Mouse (Mus musculus): ENCODE measurements around the gene Eif4g3. TPM values are rescaled to one million over a fixed set of nuclear protein-coding genes. Genes with fewer than 3 reads are reported as not detected.

The Eif4g3 gene
- polyA plus RNA-seq (2015; fragmentation: Nextera tagmentation; extraction: Ambion mirVana): 39.4 and 45.2 TPM in 2 replicates

GRCm38 (mm10) chr4:137992890-137993289 lies at the start of gene Eif4g3:
Eif4g3 (plus strand) TSS chr4:137993022.

GRCm38 (mm10) chr4:138216200-138216890 lies 223.5 kb downstream of the Eif4g3 start, which contains the start of gene Hp1bp3:
Hp1bp3 (plus strand) TSS chr4:138216296.

DNA sequence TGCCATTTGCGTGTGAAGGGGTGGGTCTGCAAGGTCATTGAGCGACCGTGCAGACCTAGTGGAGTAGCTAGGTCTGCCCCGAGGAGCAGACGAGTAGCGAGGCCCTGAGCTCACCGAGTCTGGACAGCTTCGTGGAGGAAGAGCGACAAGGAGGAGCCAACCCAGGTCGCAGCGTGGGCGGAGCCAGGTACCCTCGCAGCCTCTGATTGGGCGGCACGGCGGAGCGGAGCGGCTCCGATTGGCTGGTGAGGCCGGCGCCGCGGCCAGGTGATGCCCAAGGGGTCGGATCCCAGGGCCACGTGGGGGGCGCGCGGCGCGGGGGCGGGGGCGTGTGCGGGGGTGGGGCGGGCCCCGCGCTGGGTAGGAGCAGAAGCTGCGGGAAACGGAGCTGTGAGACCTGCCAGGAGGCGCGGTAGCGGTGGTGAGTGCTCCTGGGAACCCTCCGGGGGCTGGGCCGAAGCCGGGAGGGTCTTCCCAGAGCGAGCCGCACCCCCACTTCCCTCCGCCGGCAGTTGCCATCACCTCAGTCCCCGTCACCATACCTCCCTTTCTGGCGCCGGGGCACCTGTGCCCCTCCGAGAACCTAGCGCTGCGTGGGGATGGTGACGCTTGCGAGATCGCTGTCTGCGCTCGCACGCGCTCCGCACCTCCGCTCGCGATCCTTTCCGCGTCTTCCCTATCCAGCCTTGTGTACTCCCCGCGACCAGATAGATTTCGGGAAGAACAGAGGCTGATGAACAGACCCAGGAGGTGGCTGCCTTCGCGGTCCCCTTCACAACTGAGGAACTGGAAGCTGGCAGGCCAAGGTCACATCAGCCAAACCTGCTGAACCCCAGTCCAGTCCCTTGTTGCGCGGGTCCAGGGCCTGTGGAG lies 257.5 kb downstream of the Eif4g3 start, which contains the start of the genes Sh2d5 and Kif17:
Gene Sh2d5, plus strand, starts transcription at position 316 of the 873 bp plus-strand sequence.
Gene Kif17, plus strand, starts transcription at position 348 of the 873 bp plus-strand sequence.

Small RNA genes within 50 kb of the gene (microRNA-seq; reads per million reads assigned to microRNA genes)
- gene Mir6399: not detected

Other genes with a start within 250 kb of the Eif4g3 start
- 20.7 and 23.1 TPM in 2 replicates for gene Alpl, start 196.6 kb upstream of the Eif4g3 start, polyA plus RNA-seq (2015; fragmentation: Nextera tagmentation; extraction: Ambion mirVana)
- gene Ece1, start 130.8 kb upstream of the Eif4g3 start, polyA plus RNA-seq (2015; fragmentation: Nextera tagmentation; extraction: Ambion mirVana): 22.3 and 26.7 TPM in 2 replicates
- gene Hp1bp3, start 223.3 kb downstream of the Eif4g3 start, polyA plus RNA-seq (2015; fragmentation: Nextera tagmentation; extraction: Ambion mirVana): 153 and 158 TPM in 2 replicates